Mouse (Mus musculus): ENCODE measurements at regions not wholly inside any gene's neighbourhood (a gene's known extent, or its start where the extent isn't known, plus 50 kb on each side); places are given as distances from the start of the nearest gene placed in this dataset.
A peak's percentile ranks its signal among the peaks of the same experiment; 100 is the strongest.
"Not testable (repeated sequence)": the region's sequence is repeated elsewhere in the genome, so short reads cannot be mapped to it uniquely, and the experiment has no call there.

DNA sequence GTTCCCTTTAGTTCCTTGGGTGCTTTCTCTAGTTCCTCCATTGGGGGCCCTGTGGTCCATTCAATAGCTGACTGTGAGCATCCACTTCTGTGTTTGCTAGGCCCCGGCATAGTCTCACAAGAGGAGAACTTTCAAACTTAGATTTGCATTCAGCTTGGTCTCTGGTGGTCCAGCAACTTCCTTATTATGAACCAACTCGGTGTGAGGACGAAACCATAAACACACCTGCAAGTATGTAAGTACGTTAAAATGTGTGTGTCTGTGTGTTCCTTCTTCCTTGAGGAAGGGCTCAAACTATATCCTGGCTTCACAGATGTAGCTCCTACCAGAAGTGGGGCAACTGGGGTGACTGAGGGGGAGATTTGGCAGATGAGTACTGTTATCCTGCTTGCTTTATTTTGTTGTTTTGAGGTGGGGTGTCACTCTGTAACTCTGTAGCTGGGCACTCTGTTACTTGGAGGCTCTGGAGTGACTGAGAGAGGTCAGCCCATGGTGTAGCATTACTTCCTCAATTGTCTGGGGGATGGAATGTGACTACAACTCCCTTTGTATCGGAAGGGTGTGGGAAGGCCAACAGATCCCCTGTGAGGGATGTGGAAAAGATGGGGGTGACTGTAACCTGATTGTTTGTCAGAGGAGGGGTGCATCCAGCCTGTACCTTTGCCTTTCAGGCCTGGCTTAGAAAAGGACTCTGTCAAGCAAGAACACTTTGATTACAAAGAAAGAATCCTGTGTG, 94.9 kb upstream of the Thpo start:
- no peaks in the 10 kb centered on the region for H3K36me3 ChIP-seq (ENCODE audit: control insufficient read depth, insufficient read depth, low read length, poor library complexity, severe bottlenecking)
- H3K27me3 ChIP-seq (ENCODE audit: control insufficient read depth, insufficient read depth, low read length, poor library complexity, severe bottlenecking): no peaks in the 10 kb centered on the region
- DNase-seq (ENCODE audit: low read depth, low spot score): no peak

DNA sequence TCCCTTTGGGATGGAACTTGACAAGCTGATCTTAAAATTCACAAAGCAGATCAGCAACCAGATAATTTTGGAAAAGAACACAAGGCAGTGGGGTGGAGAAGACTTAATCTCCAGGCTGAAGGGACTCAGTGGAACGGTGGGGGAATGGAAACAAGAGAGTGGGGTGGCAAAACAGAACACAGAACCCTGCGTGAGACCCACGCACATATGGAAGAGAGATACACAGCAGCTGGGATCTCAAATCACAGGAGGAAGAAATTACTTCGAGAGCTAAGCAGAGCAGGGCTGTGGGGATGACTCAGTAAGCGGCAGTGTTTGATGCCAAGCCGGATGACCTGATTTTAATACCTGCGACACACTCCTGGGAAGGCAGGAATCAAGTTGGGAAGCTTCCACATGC, 89.9 kb upstream of the Thpo start:
- H3K27me3 ChIP-seq (ENCODE audit: control insufficient read depth, insufficient read depth, low read length, poor library complexity, severe bottlenecking): no peaks in the 10 kb centered on the region
- DNase-seq (ENCODE audit: low read depth, low spot score): no peak
- H3K36me3 ChIP-seq (ENCODE audit: control insufficient read depth, insufficient read depth, low read length, poor library complexity, severe bottlenecking): no peaks in the 10 kb centered on the region

DNA sequence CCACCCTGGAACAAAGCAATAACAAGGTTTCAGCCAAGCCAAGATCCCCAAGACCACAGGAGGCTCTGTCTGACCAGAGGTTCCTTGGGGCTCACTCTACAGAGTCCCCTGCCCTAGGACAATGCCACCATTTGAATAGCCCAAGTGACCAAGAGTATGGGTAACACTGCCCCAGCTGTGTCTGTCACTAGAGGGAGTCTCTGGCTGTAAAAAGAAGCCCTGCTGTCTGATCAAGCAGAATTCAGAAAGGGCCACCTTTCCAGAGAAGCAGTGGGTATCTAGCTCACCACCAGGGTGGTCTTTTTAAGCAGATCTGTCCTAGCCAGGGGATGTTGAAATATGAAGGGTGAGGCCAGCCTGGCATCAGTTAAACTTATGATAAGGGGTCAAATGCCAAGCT, 86.6 kb upstream of the Thpo start:
- DNase-seq (ENCODE audit: low read depth, low spot score): no peak
- H3K36me3 ChIP-seq (ENCODE audit: control insufficient read depth, insufficient read depth, low read length, poor library complexity, severe bottlenecking): no peaks in the 10 kb centered on the region
- no peaks in the 10 kb centered on the region for H3K27me3 ChIP-seq (ENCODE audit: control insufficient read depth, insufficient read depth, low read length, poor library complexity, severe bottlenecking)

DNA sequence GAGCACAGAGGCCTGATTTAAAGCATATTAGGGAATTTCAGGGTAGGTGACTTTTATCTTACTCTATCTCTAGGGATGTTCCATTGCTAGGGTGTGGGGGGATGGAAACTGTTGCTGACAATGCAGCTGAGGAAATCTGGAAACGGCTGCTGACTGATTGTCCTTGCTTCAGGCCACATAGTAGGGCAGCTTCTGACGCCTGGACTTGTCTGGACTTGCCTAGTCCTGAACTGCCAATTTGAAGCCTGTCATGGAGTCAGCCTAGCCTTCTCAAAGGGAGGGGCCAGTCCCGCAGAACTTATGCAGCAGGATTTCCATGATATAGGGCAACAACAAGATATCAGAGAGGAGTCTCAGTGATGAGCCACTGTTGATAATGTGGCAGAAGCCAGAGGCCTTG, 85.3 kb upstream of the Thpo start:
- Histone ChIP-seq H3K36me3 (ENCODE audit: control insufficient read depth, insufficient read depth, low read length, poor library complexity, severe bottlenecking) (no peaks in the 10 kb centered on the region), H3K27me3 (ENCODE audit: control insufficient read depth, insufficient read depth, low read length, poor library complexity, severe bottlenecking) (no peaks in the 10 kb centered on the region)
- DNase-seq (ENCODE audit: low read depth, low spot score): no peak

DNA sequence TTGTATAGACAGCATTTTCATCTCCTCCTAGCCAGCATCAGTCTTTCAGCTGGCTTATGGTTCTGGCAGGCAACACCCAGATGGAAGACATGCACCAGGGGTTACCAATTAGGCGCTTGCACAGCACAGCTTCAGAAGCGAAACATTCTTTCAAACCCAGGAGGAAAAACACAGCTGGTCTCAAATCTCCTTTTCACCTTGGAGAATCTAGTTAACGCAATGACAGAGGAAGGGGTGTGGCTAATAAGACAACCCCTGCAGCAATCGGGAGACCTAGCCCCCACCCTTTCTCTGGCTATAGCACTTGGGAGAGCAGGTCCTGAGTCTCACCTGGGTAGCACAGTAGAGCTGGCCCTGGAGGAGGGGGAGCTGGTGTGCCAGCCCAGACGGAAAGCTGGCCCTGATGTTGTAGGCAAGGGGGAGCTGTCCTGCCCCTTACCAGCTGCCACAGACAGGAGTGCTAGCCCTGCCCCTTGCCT, 84.4 kb upstream of the Thpo start:
- no peaks in the 10 kb centered on the region for H3K36me3 ChIP-seq (ENCODE audit: control insufficient read depth, insufficient read depth, low read length, poor library complexity, severe bottlenecking)
- H3K27me3 ChIP-seq (ENCODE audit: control insufficient read depth, insufficient read depth, low read length, poor library complexity, severe bottlenecking): no peaks in the 10 kb centered on the region
- DNase-seq (ENCODE audit: low read depth, low spot score): no peak

DNA sequence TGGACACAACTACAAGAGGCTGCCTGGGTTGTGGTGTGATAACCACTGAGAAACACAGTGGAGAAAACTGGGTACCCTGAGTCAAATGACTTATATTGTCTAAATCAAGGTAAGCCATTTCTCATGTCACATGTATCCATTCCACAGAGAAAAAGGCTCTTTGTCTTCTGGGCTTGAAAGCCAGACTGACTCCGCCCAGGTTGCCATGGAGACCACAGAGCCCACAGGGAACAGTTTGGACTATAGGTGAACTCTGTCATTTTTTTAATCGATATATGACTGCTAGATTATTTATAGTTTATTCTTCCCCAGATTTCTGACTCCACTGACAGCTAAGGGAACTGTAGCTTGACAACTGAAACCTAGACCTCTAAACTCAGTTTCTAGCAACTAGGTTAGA, 80.7 kb upstream of the Thpo start:
- DNase-seq (ENCODE audit: low read depth, low spot score): no peak
- Histone ChIP-seq H3K27me3 (ENCODE audit: control insufficient read depth, insufficient read depth, low read length, poor library complexity, severe bottlenecking) (no peaks in the 10 kb centered on the region), H3K36me3 (ENCODE audit: control insufficient read depth, insufficient read depth, low read length, poor library complexity, severe bottlenecking) (no peaks in the 10 kb centered on the region)

DNA sequence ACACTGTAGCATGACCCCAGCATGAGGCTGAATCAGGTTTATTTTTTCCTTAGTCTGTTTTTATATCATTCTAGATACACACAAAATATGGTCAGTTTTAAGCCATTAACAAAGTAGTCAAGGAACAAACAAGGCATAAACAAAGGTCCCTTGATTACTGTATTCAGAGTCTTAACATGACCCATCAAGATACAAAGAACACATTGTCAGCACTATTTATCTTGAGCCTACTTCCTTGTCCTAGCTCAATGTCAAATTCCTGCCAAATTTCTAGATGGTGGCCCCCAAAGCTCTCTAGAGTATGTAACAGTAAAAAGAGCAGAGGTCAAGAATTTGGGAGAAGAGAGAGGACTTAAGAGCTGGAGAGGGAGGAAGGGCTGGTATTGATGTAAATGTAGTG, 79.9 kb upstream of the Thpo start:
- no peaks in the 10 kb centered on the region for H3K36me3 ChIP-seq (ENCODE audit: control insufficient read depth, insufficient read depth, low read length, poor library complexity, severe bottlenecking)
- no peaks in the 10 kb centered on the region for H3K27me3 ChIP-seq (ENCODE audit: control insufficient read depth, insufficient read depth, low read length, poor library complexity, severe bottlenecking)
- no peak for DNase-seq (ENCODE audit: low read depth, low spot score)

DNA sequence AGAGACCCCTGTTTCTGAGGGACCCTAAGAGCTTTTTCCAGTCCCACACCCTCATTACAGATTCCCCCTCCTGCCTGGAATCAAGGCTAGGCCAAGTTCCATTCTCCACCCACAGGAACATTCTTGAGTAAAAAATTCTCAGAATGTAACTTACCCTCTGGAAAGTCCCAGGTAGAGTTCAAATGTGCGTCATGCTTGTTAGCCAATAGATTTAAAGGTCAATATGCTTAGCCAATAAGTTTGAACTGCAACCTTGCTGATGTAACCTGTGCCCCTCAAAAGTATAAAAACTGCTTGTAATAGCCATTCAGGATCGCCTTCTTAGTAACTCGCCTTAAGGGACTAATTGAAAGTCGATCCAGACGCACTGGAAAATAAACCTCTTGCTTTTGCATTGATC, 77.7 kb upstream of the Thpo start:
- not testable (repeated sequence) for DNase-seq (ENCODE audit: low read depth, low spot score); H3K27me3 ChIP-seq (ENCODE audit: control insufficient read depth, insufficient read depth, low read length, poor library complexity, severe bottlenecking); H3K36me3 ChIP-seq (ENCODE audit: control insufficient read depth, insufficient read depth, low read length, poor library complexity, severe bottlenecking)

DNA sequence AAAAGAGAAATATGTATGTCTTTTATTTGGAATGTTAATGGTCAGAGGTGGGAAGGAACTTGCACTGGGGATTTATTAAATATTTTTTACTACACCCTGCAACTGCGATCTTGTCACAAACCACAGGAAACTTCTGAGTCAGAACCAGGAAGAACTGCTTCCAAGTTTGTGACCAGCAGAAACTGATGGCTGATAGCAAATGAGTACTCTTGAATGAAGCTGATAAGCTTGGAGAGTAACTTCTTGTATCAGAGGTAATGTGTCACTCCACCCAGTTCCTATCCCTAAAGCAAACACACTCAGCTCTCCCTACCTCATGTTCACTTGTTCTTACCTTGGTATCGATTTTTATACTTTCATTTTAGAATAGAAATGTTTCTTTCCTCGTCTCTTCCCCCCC, 76.0 kb upstream of the Thpo start:
- H3K36me3 ChIP-seq (ENCODE audit: control insufficient read depth, insufficient read depth, low read length, poor library complexity, severe bottlenecking): no peaks in the 10 kb centered on the region
- DNase-seq (ENCODE audit: low read depth, low spot score): no peak

DNA sequence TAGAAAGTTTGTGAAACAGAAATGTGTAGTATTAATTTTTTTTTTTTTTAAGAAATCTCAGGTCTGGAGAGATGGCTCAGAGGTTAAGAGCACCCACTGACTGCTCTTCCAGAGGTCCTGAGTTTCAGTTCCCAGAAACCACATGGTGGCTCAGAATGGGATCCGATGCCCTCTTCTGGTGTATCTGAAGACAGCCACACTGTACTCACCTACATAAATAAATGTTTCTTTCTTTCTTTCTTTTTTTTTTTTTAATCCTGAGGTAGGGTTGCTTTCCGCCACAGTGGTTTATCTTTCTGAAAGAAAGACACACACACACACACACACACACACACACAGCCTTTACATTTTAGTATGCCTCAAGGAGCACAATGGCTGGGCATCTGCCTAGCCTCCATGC, 74.0 kb upstream of the Thpo start:
- DNase-seq (ENCODE audit: low read depth, low spot score): no peak
- H3K27me3 ChIP-seq (ENCODE audit: control insufficient read depth, insufficient read depth, low read length, poor library complexity, severe bottlenecking): no peaks in the 10 kb centered on the region
- no peaks in the 10 kb centered on the region for H3K36me3 ChIP-seq (ENCODE audit: control insufficient read depth, insufficient read depth, low read length, poor library complexity, severe bottlenecking)

More for the DNA sequence above, 76.0 kb upstream of the Thpo start:
- no peaks in the 10 kb centered on the region for H3K27me3 ChIP-seq (ENCODE audit: control insufficient read depth, insufficient read depth, low read length, poor library complexity, severe bottlenecking)

DNA sequence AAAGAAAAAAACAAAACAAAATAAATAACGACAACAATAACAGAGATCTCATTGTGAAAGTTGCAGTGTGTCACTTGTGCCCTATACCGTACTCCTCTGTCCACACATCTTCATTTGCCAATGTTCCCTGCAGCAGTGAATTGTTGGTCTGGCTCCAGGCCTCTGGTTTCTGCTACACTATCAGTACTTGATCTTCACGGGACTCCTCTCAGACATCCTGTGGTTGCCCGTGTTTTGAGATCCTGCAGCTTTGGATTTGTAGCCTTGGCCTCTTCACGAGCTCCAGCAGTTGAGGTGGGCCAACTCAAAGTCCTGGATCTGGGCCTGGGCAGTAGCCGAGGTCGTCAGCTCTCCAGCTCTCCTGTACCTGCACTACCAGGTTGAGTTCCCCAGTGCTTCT, 72.4 kb upstream of the Thpo start:
- H3K27me3 ChIP-seq (ENCODE audit: control insufficient read depth, insufficient read depth, low read length, poor library complexity, severe bottlenecking): no peaks in the 10 kb centered on the region
- no peak for DNase-seq (ENCODE audit: low read depth, low spot score)
- H3K36me3 ChIP-seq (ENCODE audit: control insufficient read depth, insufficient read depth, low read length, poor library complexity, severe bottlenecking): no peaks in the 10 kb centered on the region

DNA sequence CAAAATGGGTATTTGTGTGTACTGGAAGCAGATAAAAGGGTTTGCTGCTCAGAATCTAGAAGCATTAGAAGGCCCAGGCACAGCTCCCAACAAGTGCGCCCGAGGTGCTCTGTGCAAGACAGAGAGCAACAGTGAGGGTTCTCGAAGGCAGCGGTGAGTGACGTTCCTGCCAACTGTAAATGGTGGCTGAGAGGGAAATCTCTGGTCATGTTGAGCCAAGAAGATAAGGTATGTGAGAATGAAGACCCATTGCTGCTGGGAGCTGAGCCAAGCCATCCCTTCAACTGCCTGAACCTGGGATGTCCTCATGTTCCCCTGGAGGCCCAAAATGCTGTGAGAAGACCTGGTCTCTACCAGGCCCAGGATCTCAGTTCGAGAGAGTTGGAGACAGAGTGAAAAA, 71.5 kb upstream of the Thpo start:
- no peaks in the 10 kb centered on the region for H3K27me3 ChIP-seq (ENCODE audit: control insufficient read depth, insufficient read depth, low read length, poor library complexity, severe bottlenecking)
- DNase-seq (ENCODE audit: low read depth, low spot score): no peak

DNA sequence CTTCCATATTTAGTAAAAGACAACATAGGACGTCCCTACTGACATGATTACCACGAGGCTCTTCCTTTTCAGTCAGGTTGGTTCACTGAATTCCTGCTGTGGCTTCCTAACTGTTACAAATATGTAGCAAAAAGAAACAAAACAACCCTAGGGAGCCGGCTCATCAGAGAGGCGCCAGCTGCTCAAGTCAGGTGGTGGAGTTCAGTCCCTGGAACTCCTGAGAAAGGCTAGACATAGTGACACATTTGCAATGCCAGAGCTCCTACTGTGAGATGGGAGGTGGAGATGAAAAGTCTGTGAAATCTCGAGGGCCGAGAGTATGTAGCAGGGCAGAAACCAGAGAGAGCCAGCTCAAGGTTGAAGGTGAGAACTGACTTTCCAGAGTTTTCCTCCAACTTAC, 70.8 kb upstream of the Thpo start:
- Histone ChIP-seq H3K36me3 (ENCODE audit: control insufficient read depth, insufficient read depth, low read length, poor library complexity, severe bottlenecking) (no peaks in the 10 kb centered on the region), H3K27me3 (ENCODE audit: control insufficient read depth, insufficient read depth, low read length, poor library complexity, severe bottlenecking) (no peaks in the 10 kb centered on the region)
- DNase-seq (ENCODE audit: low read depth, low spot score): no peak

More for the DNA sequence above, 71.5 kb upstream of the Thpo start:
- no peaks in the 10 kb centered on the region for H3K36me3 ChIP-seq (ENCODE audit: control insufficient read depth, insufficient read depth, low read length, poor library complexity, severe bottlenecking)

DNA sequence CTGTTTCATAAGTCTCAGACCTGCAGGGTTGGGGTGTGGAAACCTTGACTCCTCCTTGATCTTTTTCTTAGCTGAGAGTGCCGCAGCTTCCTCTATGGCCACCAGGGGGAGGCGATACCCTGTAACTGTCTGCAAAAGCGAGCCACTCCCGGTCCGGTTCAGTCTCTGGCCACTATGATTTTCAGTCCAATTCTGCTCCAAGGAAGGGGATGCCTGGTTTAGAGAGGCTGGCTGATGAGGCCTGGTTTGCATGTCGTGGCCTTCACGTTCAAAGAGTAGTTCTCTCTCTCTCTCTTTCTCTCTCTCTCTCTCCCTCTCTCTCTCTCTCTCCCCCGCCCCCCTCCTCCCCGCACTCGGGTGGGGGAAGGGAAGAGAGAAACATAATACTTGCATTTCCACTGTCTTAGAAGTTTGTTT, 70.3 kb upstream of the Thpo start:
- no peaks in the 10 kb centered on the region for H3K27me3 ChIP-seq (ENCODE audit: control insufficient read depth, insufficient read depth, low read length, poor library complexity, severe bottlenecking)
- DNase-seq (ENCODE audit: low read depth, low spot score): peak; percentile 66
- no peaks in the 10 kb centered on the region for H3K36me3 ChIP-seq (ENCODE audit: control insufficient read depth, insufficient read depth, low read length, poor library complexity, severe bottlenecking)

DNA sequence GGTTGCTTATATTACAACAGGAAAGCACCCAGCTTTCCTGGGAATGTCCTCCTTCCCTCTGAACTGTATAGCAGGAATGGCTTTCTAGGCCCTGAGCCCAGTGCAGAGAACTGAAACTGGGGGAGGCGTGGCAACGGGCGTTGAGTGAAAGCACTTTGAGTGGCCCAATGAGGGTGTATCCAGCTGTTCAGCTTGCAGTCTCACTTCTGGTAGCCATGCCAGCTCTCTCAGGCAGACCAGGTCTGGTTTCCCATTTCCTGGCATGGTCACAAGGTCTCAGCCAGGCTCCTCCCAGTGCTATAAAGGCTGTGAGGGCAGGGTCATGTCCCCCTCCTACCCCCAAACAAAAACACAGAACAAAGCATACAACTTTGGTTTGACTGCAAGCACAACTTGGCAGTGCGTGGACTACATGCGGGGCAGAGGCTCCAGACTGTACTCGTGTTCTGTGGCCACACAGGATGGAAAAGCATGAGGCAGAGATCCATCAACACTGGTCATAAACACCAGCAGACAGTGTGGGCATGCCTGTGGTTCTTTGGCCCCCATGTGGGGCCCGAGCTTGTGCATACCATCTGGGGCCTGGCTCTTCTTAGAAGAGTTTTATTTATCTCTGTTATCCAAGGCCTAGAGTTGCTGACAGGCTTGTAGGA, 69.1 kb upstream of the Thpo start:
- no peak for DNase-seq (ENCODE audit: low read depth, low spot score)
- no peaks in the 10 kb centered on the region for H3K36me3 ChIP-seq (ENCODE audit: control insufficient read depth, insufficient read depth, low read length, poor library complexity, severe bottlenecking)
- H3K27me3 ChIP-seq (ENCODE audit: control insufficient read depth, insufficient read depth, low read length, poor library complexity, severe bottlenecking): no peaks in the 10 kb centered on the region

DNA sequence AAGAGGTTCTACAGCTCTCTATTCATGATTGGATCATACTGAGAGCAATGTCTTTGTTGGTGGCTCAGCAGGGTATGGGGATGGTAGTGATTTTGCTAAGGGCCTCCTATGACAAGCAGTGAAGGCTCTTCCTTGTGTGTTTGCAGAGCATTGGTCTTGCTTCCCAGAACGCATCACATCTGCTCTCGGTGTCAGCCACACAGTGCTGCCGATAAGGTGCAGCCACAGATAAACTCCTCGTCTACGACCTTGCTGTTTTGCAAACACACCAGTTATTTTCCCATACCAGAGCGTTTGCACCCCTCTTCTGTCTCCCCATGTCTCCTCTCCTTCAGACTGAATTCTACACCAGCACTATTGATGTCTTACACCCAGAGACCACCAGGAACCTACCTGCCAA, 68.4 kb upstream of the Thpo start:
- no peaks in the 10 kb centered on the region for H3K36me3 ChIP-seq (ENCODE audit: control insufficient read depth, insufficient read depth, low read length, poor library complexity, severe bottlenecking)
- DNase-seq (ENCODE audit: low read depth, low spot score): no peak
- no peaks in the 10 kb centered on the region for H3K27me3 ChIP-seq (ENCODE audit: control insufficient read depth, insufficient read depth, low read length, poor library complexity, severe bottlenecking)
